Mouse (Mus musculus) kidney, embryonic 15.5 days (tissue): ENCODE results near the gene Ints7. TPM values are rescaled to one million over a fixed set of nuclear protein-coding genes. Genes with fewer than 3 reads are reported as not detected.

Experiments
- ATAC-seq: fragments of 200-750 bp; cut with Nextera tagmentation; replicated peaks from 2 replicates; pipeline ENCODE4 v1.8.0; 2017; ENCODE audit warnings: moderate TSS enrichment; ENCODE audit not compliant: low FRiP score
- H3K27ac ChIP-seq: fragments of 300-500 bp; sonication (generic); 2 replicates; pipeline ENCODE4 v1.5.1; 2015; ENCODE audit warnings: mild to moderate bottlenecking, inconsistent platforms
- H3K27me3 ChIP-seq: fragments of 300-500 bp; sonication (generic); 2 replicates; pipeline ENCODE4 v1.6.1; 2015; ENCODE audit warnings: inconsistent platforms
- H3K36me3 ChIP-seq: fragments of 300-500 bp; sonication (generic); 2 replicates; pipeline ENCODE4 v1.6.1; 2015; ENCODE audit warnings: inconsistent platforms
- H3K4me1 ChIP-seq: fragments of 300-500 bp; sonication (generic); 2 replicates; pipeline ENCODE4 v1.6.1; 2015; ENCODE audit warnings: inconsistent platforms
- H3K4me2 ChIP-seq: fragments of 300-500 bp; sonication (generic); 2 replicates; pipeline ENCODE4 v1.6.1; 2015; ENCODE audit warnings: moderate library complexity, mild to moderate bottlenecking, inconsistent platforms
- H3K4me3 ChIP-seq: fragments of 300-500 bp; sonication (generic); replicated peaks from 2 replicates; pipeline ENCODE4 v1.5.1; 2015; ENCODE audit warnings: mild to moderate bottlenecking, inconsistent platforms
- H3K9ac ChIP-seq: fragments of 300-500 bp; sonication (generic); 2 replicates; pipeline ENCODE4 v1.6.1; 2015; ENCODE audit warnings: mild to moderate bottlenecking, inconsistent platforms
- H3K9me3 ChIP-seq: fragments of 300-500 bp; sonication (generic); replicated peaks from 2 replicates; pipeline ENCODE4 v1.6.1; 2016; ENCODE audit warnings: inconsistent platforms
- WGBS: fragments of 180-500 bp; shearing (Covaris S2); methylation state at CpG from one replicate; pipeline ENCODE4 v1.1.7; 2015; ENCODE audit warnings: mixed read lengths; 5-methylcytosine and 5-hydroxymethylcytosine counted together
- polyA plus RNA-seq: library from polyadenylated mRNA; unstranded; fragments of >200 nt; fragmentation: Nextera tagmentation; extraction: Ambion mirVana; gene quantifications from 2 replicates; pipeline ENCODE4 v1.2.1, GENCODE M21; 2015

Gene Ints7
- polyA plus RNA-seq, 1 experiment from 2014 or later: 71.2 TPM

- H3K9ac ChIP-seq: no peak overlapping the region
- 45% methylated on average over 9 of the region's 9 CpGs for WGBS
- no peak overlapping the region for H3K4me2 ChIP-seq
- H3K27ac ChIP-seq: no peak overlapping the region
- peaks cover 18% of the 10 kb centered on the region for H3K4me1 ChIP-seq
- H3K36me3 ChIP-seq: no peaks in the 10 kb centered on the region
- H3K27me3 ChIP-seq: no peaks in the 10 kb centered on the region
- no peak overlapping the region for H3K4me3 ChIP-seq
- no peaks in the 10 kb centered on the region for H3K9me3 ChIP-seq
- peak; percentile 62 for ATAC-seq
Observed at GRCm38 (mm10) chr1:191668030-191668429, 92.6 kb downstream of the Ints7 start.

Other genes with a start within 250 kb of the Ints7 start
- 21.3 and 24.7 TPM in 2 replicates for gene Tmem206, start 249.7 kb upstream of the Ints7 start, polyA plus RNA-seq
- 17.7 and 17.8 TPM in 2 replicates for gene Ppp2r5a, start 172.4 kb upstream of the Ints7 start, polyA plus RNA-seq
- 59.7 and 60.1 TPM in 2 replicates for gene Dtl, start 92 bp upstream of the Ints7 start, polyA plus RNA-seq
- 18.5 and 20.9 TPM in 2 replicates for gene Lpgat1, start 142.2 kb downstream of the Ints7 start, polyA plus RNA-seq
- gene Nek2, start 245.8 kb downstream of the Ints7 start, polyA plus RNA-seq: 44.5 and 45.1 TPM in 2 replicates